Mouse (Mus musculus): ENCODE measurements at regions not wholly inside any gene's neighbourhood (a gene's known extent, or its start where the extent isn't known, plus 50 kb on each side); places are given as distances from the start of the nearest gene placed in this dataset.

DNA sequence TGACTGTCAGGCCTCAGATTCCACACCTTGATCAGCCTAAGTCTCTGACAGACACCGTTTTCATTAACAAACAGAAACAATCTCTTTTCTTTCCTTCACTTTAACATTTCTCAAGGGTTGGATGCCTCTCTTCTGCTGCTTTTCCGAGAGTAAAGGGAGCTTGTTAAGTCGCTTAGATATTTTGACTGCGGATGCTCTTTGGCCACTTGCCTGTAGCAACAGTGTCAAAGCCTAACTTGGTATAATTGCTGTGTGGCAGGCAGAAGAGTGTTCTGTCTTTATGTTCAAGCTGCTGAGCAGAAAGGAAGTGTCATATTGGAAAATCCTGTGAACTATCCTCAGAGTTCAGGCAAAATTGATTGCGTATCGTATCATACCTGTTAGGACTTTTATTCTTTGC lies 112.3 kb upstream of the Zeb2 start:
- TF ChIP-seq CTCF (IDR thresholded peaks at IDR 0.05; ENCODE audit: control insufficient read depth, insufficient read depth, low read length) (no peak), POLR2A (IDR thresholded peaks at IDR 0.05; ENCODE audit: borderline replicate concordance, control insufficient read depth, low read depth, low read length) (no peak)
